Mouse (Mus musculus) gastrocnemius, postnatal 25 days (tissue): ENCODE results near the gene Gosr2. TPM values are rescaled to one million over a fixed set of nuclear protein-coding genes. Genes with fewer than 3 reads are reported as not detected.

Source experiments
- DNase-seq: peaks from one replicate; pipeline ENCODE4 v3.0.0; 2022
- total RNA-seq, 2 experiments: library from RNA; stranded (reverse); gene quantifications; 1 replicate in 1 of 2; 2 replicates in 1 of 2; pipeline ENCODE4 v1.2.3; 2021

The Gosr2 gene
- total RNA-seq, 2 experiments from 2014 or later, result 38.9 to 40.4 TPM

- no peak for DNase-seq
These were observed 49.6 kb downstream of the Gosr2 start for GRCm38 (mm10) chr11:103647921-103648620.

DNA sequence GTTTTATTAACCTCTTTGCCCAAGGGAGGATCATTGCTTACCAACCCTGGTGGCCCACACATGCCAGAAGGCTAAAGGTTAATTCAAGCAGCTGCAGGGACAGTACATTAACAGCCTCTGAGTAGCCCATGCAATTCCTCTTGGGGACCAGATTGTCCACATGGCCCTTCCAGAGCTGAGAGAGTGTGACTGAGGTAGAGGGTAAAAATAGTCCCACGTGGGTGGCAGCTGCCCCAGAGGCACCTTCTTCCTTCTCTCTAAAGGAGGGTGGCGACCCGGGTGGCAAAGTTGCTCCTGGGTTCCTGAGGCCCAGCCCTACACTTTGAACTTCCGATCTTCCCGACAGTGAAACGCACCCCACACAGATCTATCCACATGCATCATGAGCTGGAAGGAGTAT, 51.4 kb downstream of the Gosr2 start:
- DNase-seq, result no peak

GRCm38 (mm10) chr11:103645731-103646130, 52.0 kb downstream of the Gosr2 start:
- no peak for DNase-seq

DNA sequence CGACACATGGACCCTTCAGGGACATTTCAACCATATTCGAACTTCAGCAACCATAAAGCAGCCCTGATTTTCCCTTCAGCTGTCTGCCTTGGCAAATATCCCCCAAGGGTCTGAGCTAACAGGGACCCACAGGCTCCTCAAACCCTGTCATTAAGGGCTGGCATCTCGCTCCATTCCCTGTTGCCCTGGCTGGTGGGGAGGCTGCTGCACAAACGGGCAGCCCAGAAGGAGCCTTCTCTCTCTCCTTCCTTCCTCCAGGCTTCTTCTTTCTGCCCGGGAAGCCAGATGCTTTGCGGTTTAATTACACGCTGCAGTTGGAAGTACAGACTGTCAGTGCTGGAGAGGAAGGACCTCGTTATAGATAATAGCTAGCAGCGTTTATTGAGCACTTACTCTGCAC, 54.5 kb downstream of the Gosr2 start:
- no peak for DNase-seq

DNA sequence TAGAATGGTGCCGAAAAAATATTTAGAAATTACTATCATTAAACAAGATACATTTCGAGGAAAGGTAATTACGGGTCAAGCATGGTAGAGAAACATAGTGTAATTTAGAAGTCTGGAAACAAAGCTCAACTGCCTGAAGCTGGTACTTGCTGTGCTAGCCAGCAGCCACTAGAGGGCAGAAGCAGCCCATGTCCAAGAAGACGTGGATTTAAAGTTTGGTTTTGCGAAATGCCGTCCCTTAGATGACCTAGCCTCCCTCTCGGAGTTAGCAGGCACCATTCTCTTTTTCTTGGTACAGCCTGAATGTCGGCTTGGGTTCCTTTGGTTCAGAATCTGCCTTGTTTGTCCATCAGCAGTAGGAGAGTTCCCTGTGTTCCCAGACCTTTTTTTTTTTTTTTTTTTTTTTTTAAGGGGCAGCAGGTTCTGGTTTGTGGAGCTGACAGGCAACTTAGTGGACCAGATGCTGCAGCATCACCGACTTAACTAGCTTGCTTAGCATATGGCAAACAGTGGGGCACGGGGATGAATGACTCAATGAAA, 58.2 kb downstream of the Gosr2 start:
- DNase-seq, result no peak

- DNase-seq, result no peak
These were observed 58.9 kb downstream of the Gosr2 start, which contains the start of gene Lyzl6 for GRCm38 (mm10) chr11:103638790-103639189. Gene Lyzl6 (minus strand): TSS chr11:103638890.

GRCm38 (mm10) chr11:103636261-103636660, 61.4 kb downstream of the Gosr2 start:
- no peak for DNase-seq

DNA sequence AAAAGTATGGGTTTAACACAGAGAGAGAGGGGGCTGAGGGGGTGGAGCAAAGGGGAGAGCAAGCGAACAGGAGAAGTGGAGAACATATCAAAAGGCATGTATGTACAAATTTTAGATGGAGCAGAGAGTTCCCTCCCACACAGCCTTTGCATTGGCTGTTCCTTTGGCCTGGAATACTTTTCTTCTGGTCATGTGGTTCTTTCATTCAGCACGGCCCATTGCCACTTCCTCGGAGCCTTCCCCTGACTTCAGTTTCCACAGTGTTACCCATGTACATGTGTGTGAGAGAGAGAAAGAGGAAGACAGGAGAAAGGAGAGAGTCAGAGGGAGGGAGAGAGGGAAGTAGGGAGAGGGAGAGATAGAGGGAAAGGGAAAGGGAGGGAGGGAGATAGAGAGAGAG, 62.2 kb downstream of the Gosr2 start:
- no peak for DNase-seq

DNA sequence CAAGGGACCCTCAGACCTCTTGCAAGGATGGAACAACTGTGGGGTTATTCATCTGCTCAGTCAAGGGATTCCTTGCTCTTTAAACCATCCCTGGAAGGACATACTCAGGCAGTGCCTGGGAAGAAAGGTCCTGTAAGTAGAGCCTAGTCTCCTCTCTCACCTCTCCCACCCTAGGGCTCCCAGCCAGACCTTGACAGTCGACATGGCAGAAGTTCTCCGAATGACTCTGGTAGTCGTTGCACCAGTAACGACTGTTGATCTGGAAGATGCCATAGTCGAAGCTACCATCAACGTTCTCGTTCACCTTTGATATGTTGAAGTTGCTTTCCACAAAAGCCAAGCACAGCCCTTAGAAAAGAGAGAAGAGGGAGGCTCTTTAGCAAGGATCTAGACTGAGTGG, 62.9 kb downstream of the Gosr2 start:
- no peak for DNase-seq

DNA sequence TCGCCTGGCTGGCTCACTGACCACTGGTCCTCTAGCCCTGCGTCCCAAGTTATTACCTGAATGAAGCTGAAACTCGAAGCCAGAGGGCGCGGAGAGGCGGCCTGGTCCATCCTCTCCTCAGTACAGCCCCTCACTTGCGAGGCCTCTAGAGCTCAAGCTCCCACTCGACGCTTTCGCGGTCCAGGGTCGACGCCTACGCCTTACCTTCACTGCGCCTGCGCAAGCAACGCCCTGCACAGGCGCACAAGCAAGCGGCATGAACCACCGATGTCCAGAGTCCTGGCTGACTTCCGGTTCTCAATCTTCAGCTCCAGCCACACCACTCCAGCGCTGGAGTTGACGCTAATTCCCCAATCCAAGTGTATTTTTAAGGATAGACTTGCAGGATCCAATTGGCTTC, 70.2 kb downstream of the Gosr2 start:
- no peak for DNase-seq

Other genes with a start within 250 kb of the Gosr2 start
- gene Lrrc37a, start 193.3 kb downstream of the Gosr2 start, total RNA-seq, result not detected
- gene Gm884, start 76.8 kb downstream of the Gosr2 start, total RNA-seq, result not detected
- gene Lyzl6, start 59.0 kb downstream of the Gosr2 start, total RNA-seq, result not detected
- not detected for gene Rprml, start 48.3 kb downstream of the Gosr2 start, total RNA-seq
- under 1 TPM in 1 of 2 experiments, not detected in 1; 0.08 TPM for gene Wnt9b, start 51.9 kb upstream of the Gosr2 start, total RNA-seq
- gene Wnt3, start 76.3 kb upstream of the Gosr2 start, total RNA-seq, result not detected